Mouse (Mus musculus) stomach, postnatal 0 days (tissue): Measurements from ENCODE around the gene Abhd5.

Experiments used
- CTCF ChIP-seq: IDR thresholded peaks from 2 replicates; pipeline ENCODE4 v1.5.1; 2016; ENCODE audit warnings: antibody characterized with exemption, low read depth, mild to moderate bottlenecking, moderate library complexity
- EP300 ChIP-seq: optimal IDR thresholded peaks from 2 replicates; pipeline ENCODE3; 2016; ENCODE audit warnings: antibody characterized with exemption

DNA sequence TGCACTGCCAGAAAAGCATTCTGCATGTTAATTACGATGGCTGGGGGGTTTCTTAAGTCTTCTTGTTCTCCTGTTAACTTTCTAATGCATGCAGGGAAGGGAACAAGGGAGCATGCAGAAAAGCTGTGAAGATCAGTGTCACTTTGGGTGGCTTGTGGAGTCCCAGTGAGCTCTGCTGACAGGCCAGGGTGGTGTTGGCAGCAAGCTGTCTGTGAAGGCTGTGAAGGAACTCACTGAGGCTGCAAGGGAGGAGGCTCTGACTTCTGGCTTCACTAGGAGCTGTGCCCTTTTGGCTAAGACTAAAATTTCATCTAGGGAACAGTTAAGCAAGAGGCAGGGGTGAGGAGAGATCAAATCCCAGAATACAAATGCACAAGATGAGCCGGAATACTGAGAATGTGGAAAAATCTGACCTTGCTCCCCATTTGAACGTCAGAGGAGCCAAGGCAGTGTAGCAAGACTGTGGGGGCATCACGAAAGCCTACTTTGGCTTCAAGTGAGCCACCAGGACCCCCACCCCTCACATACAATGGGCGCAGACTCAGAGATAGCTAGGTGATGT is 68.9 kb downstream of the Abhd5 start:
- TF ChIP-seq CTCF (no peak), EP300 (no peak)
